Mouse (Mus musculus) CH12.LX (cell line): ENCODE results near the gene Adgrg5. TPM values are rescaled to one million over a fixed set of nuclear protein-coding genes. Genes with fewer than 3 reads are reported as not detected.

Experiments used
- DNase-seq: peaks from one replicate; pipeline ENCODE4 v3.0.0-alpha.2; 2013; ENCODE audit errors: extremely low read depth
- H3K27ac ChIP-seq: 2 replicates; pipeline ENCODE4 v1.5.1; 2012; ENCODE audit warnings: low read depth, mild to moderate bottlenecking, control low read depth, moderate library complexity; ENCODE audit not compliant: insufficient read depth
- H3K27me3 ChIP-seq: replicated peaks from 2 replicates; pipeline ENCODE3; 2012; ENCODE audit warnings: inconsistent platforms
- H3K36me3 ChIP-seq, 2 experiments: replicated peaks in 1 of 2; 2 replicates each; pipeline versions ENCODE3 to v1.6.1; 2012; ENCODE audit warnings: inconsistent platforms in 1 of 2, low read length in 1 of 2, mild to moderate bottlenecking in 1 of 2, mixed read lengths in 1 of 2, moderate library complexity in 1 of 2; ENCODE audit not compliant: control insufficient read depth in 1 of 2, insufficient read depth in 1 of 2
- H3K4me1 ChIP-seq, 2 experiments: 2 replicates each; pipeline ENCODE4 v1.6.1; 2012; ENCODE audit warnings: inconsistent platforms in 1 of 2, moderate library complexity in 1 of 2; ENCODE audit not compliant: insufficient read depth in 2 of 2, control insufficient read depth in 1 of 2
- H3K4me2 ChIP-seq: 2 replicates; pipeline ENCODE4 v1.6.1; 2012; ENCODE audit warnings: low read depth, mild to moderate bottlenecking, control low read depth; ENCODE audit not compliant: poor library complexity, insufficient read depth, severe bottlenecking
- H3K4me3 ChIP-seq, 3 experiments: fragments of 150-350 bp in 1 of 3; sonication (generic) in 1 of 3; replicated peaks in 1 of 3; 2 replicates each; pipeline versions ENCODE3 to v1.5.1; 2011 to 2012; ENCODE audit warnings: low read depth in 2 of 3, low read length in 2 of 3, mild to moderate bottlenecking in 2 of 3, moderate library complexity in 2 of 3, control low read depth in 1 of 3, improper control_type of control experiment in 1 of 3, inconsistent platforms in 1 of 3, mixed read lengths in 1 of 3; ENCODE audit not compliant: poor library complexity in 1 of 3
- H3K79me2 ChIP-seq: replicated peaks from 2 replicates; pipeline ENCODE4 v1.6.1; 2012; ENCODE audit warnings: mild to moderate bottlenecking, moderate library complexity; ENCODE audit not compliant: control insufficient read depth, poor library complexity, insufficient read depth, severe bottlenecking; ENCODE audit errors: extremely low read depth
- H3K9ac ChIP-seq: 2 replicates; pipeline ENCODE4 v1.6.1; 2012; ENCODE audit warnings: low read depth, mild to moderate bottlenecking, control low read depth, moderate library complexity; ENCODE audit not compliant: insufficient read depth
- H3K9me3 ChIP-seq: replicated peaks from 2 replicates; pipeline ENCODE3; 2012; ENCODE audit warnings: low read length, inconsistent platforms, mixed read lengths
- CHD2 ChIP-seq: IDR thresholded peaks from 2 replicates; pipeline ENCODE4 v1.6.1; 2011; ENCODE audit warnings: low read length, improper control_type of control experiment
- CTCF ChIP-seq, 2 experiments: IDR thresholded peaks in 1 of 2; conservative IDR thresholded peaks in 1 of 2; 2 replicates each; pipeline ENCODE4 v1.5.1; 2011 to 2012; ENCODE audit warnings: low read depth in 2 of 2, low read length in 2 of 2, improper control_type of control experiment in 1 of 2, inconsistent platforms in 1 of 2, mild to moderate bottlenecking in 1 of 2, moderate library complexity in 1 of 2
- ETS1 ChIP-seq: conservative IDR thresholded peaks from 2 replicates; pipeline ENCODE4 v1.6.1; 2012; ENCODE audit warnings: low read depth, mild to moderate bottlenecking, inconsistent platforms, low read length, improper control_type of control experiment, moderate library complexity
- MAFK ChIP-seq: IDR thresholded peaks from 2 replicates; pipeline ENCODE4 v1.6.1; 2011; ENCODE audit warnings: low read length, improper control_type of control experiment; ENCODE audit not compliant: insufficient replicate concordance
- MYC ChIP-seq: IDR thresholded peaks from 2 replicates; pipeline ENCODE4 v1.6.1; 2011; ENCODE audit warnings: low read depth, mild to moderate bottlenecking, improper control_type of control experiment, low read length
- POLR2AphosphoS2 ChIP-seq: IDR thresholded peaks from 2 replicates; pipeline ENCODE4 v1.6.1; 2011; ENCODE audit warnings: low read depth, low read length, improper control_type of control experiment
- RAD21 ChIP-seq: IDR thresholded peaks from 2 replicates; pipeline ENCODE4 v1.6.1; 2011; ENCODE audit warnings: low read depth, mild to moderate bottlenecking, low read length, improper control_type of control experiment, moderate library complexity
- TBP ChIP-seq: conservative IDR thresholded peaks from 2 replicates; pipeline ENCODE4 v1.6.1; 2011; ENCODE audit warnings: low read depth, low read length, improper control_type of control experiment
- TCF12 ChIP-seq: IDR thresholded peaks from 2 replicates; pipeline ENCODE4 v1.6.1; 2014; ENCODE audit warnings: low read depth, mild to moderate bottlenecking, inconsistent platforms, low read length, improper control_type of control experiment
- UBTF ChIP-seq: IDR thresholded peaks from 2 replicates; pipeline ENCODE4 v1.6.1; 2012; ENCODE audit warnings: low read depth, mild to moderate bottlenecking, inconsistent platforms, low read length, improper control_type of control experiment, moderate library complexity
- USF2 ChIP-seq: conservative IDR thresholded peaks from 2 replicates; pipeline ENCODE4 v1.6.1; 2011; ENCODE audit warnings: low read depth, low read length, improper control_type of control experiment
- ZKSCAN1 ChIP-seq: IDR thresholded peaks from 2 replicates; pipeline ENCODE4 v1.6.1; 2012; ENCODE audit warnings: low read depth, inconsistent platforms, low read length, improper control_type of control experiment, borderline replicate concordance
- dilution Hi-C: fragments of 300-500 bp; cut with MboI; formaldehyde crosslinking; loops from 2 replicates; pipeline ENCODE4 v1.14.3; 2020; ENCODE audit warnings: low sequenced_read_pairs; ENCODE audit not compliant: extremely low pct_unique_long_range_greater_than_20kb, extremely low pct_ligation_motif_present
- in situ Hi-C: fragments of 300-500 bp; cut with MboI; formaldehyde crosslinking; loops from 3 replicates; pipeline ENCODE4 v1.14.3; 2019; ENCODE audit warnings: low sequenced_read_pairs, low pct_ligation_motif_present, low pct_unique_long_range_greater_than_20kb, mixed read lengths
- polyA plus RNA-seq: library from polyadenylated mRNA; unstranded; fragments of >175 nt; gene quantifications from 2 replicates; pipeline ENCODE4 v1.2.1, GENCODE M21; 2012; ENCODE audit warnings: low read depth; ENCODE audit not compliant: insufficient read length
- total RNA-seq, 2 experiments: library from RNA; depleted of rRNA; stranded (reverse); fragments of 300-350 nt in 1 of 2; fragments of >200 nt in 1 of 2; gene quantifications; 2 replicates each; pipeline ENCODE4 v1.2.3; 2012 to 2014

Gene Adgrg5
- total and polyA plus RNA-seq, 3 experiments, result 0.81 to 10.0 (median 6.9) TPM

DNA sequence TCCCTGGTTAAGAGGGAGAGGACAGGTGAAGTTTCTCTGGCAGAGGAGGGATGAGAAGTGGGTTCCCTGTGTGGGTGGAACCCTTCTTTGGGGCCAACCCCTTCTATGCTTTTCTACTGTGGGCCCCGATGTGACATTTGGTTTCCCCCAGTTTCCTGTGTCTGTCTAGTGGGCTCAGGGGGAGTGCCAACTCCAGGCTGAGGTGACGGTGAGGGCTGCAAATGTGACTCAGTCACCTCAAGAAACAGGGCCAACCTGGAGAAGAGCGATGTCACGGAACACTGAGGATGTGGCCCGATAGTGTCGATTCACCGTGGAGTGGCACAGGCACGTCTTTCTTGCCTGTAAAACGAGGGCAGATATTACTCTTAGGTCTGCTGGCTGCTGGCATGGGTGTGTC, 49.8 kb downstream of the Adgrg5 start:
- Histone ChIP-seq H3K9me3 (peaks cover 3% of the 10 kb centered on the region), H3K4me3 (no peak overlapping the region), H3K4me2 (no peak overlapping the region), H3K79me2 (no peaks in the 10 kb centered on the region), H3K27me3 (peaks cover 41% of the 10 kb centered on the region), H3K36me3 (no peaks in the 10 kb centered on the region), H3K4me1 (peaks cover 5 to 48% of the 10 kb centered on the region in 2 experiments), H3K27ac (no peak overlapping the region), H3K9ac (no peak overlapping the region)
- DNase-seq, result no peak
- in situ Hi-C loops (no loop called here), dilution Hi-C loops (no loop called here)
- TF ChIP-seq CTCF (conservative IDR thresholded peaks at IDR 0.05 in 1 of 2, IDR thresholded peaks at IDR 0.05 in 1 of 2; ENCODE audit: low read depth in 2 of 2, low read length in 2 of 2), result no peak
- no peak for TF ChIP-seq TCF12
- no peak for TF ChIP-seq UBTF
- TF ChIP-seq ETS1, result no peak
- TF ChIP-seq MAFK, result no peak
- TF ChIP-seq CHD2, result no peak

DNA sequence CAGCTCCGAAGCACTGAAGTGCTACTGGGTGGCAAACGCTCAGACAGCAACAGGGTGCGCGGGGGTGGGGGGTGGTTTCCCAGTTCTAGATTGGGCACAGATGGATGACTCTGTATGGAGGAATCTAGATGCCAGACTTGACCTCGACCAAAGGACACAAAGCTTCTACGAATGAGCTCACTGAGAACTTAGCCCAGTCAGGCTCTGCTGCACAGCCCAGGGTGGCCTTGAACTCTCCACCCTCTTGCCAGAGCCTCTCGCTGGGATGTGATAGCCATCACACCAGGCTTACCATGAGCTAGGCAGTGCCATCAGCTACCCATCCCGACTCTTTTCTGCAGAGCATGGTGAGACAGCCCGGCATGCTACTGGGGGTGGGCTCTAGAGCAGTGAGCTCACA, 50.3 kb downstream of the Adgrg5 start:
- Histone ChIP-seq H3K4me2 (no peak overlapping the region), H3K9ac (no peak overlapping the region), H3K27ac (no peak overlapping the region), H3K9me3 (no peaks in the 10 kb centered on the region), H3K4me3 (no peak overlapping the region), H3K36me3 (no peaks in the 10 kb centered on the region)
- no peak for DNase-seq
- TF ChIP-seq RAD21, result no peak
- TF ChIP-seq, all 38 proteins: peak for 0
- peaks cover 5 to 54% of the 10 kb centered on the region in 2 experiments for H3K4me1 ChIP-seq
- in situ Hi-C loops, result no loop called here
- H3K79me2 ChIP-seq, result no peaks in the 10 kb centered on the region
- H3K27me3 ChIP-seq, result peaks cover 39% of the 10 kb centered on the region
- dilution Hi-C loops, result no loop called here

DNA sequence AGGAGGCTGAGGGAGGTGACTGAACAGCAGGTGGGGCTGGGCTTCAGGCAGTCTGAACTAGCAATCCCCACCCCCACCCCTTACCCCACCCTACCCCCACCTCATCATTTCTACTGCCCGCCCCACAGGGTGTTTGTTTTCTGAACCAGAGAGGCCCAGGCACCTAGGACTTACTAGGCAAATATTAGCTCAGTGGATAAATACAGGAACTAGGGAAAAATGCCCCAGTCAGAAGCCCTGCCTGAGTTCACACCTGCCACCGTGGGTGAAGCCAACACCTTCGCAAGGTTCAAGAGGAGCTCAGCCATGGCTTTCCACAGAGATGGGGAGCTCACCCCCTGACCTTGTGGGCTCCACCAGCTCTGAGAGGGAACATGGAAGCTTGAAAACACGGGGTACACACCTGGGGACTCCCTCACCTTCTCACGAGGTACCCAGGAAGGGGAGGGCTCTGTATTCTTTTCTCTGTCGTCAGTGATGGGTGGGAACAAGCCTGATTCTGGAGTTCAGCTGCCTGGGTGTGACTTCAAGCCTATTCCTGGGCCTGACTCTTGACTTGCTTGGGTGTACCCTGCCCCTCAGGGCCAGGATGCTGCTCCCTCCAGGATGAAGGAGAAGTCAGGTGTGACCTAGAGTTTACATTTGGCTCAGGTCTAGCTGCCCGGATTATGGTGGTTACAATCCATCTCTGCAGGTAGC, 51.1 kb downstream of the Adgrg5 start, which contains the start of gene Adgrg1:
TSS of gene Adgrg1 (plus strand) at position 285 of the 699 bp plus-strand sequence.
- H3K9ac ChIP-seq, result no peak within 1 kb of the TSS
- no peaks in the 10 kb centered on the region for H3K9me3 ChIP-seq
- H3K27me3 ChIP-seq, result peaks cover 39% of the 10 kb centered on the region
- H3K4me3 ChIP-seq, result no peak within 1 kb of the TSS
- H3K4me1 ChIP-seq, result peaks cover 5 to 62% of the 10 kb centered on the region in 2 experiments
- TF ChIP-seq UBTF (no peak), POLR2AphosphoS2 (no peak), MAFK (no peak), ZKSCAN1 (no peak), TBP (no peak), MYC (no peak), USF2 (no peak)
- TF ChIP-seq, all 38 proteins: peak for 0
- Histone ChIP-seq H3K4me2 (no peak within 1 kb of the TSS), H3K27ac (no peak within 1 kb of the TSS), H3K79me2 (no peaks in the 10 kb centered on the region), H3K36me3 (no peaks in the 10 kb centered on the region)
- no peak for DNase-seq
- in situ Hi-C loops, result no loop called here
- dilution Hi-C loops, result no loop called here
